Mouse (Mus musculus): ENCODE measurements around the gene Iqcn. TPM values are rescaled to one million over a fixed set of nuclear protein-coding genes. Genes with fewer than 3 reads are reported as not detected.

Gene Iqcn
- polyA plus RNA-seq, 1 experiment = 0.23 TPM

- DNase-seq (ENCODE audit: low read depth) = peak; percentile 50
- no peak for TF ChIP-seq CTCF (IDR thresholded peaks at IDR 0.05; ENCODE audit: borderline replicate concordance, extremely low read depth, insufficient read depth, insufficient read length)
Measured at GRCm38 (mm10) chr8:70758616-70759561, 55.6 kb downstream of the Iqcn start.

GRCm38 (mm10) chr8:70760350-70760749, 57.1 kb downstream of the Iqcn start:
- TF ChIP-seq CTCF (IDR thresholded peaks at IDR 0.05; ENCODE audit: borderline replicate concordance, extremely low read depth, insufficient read depth, insufficient read length) (no peak), POLR2A (IDR thresholded peaks at IDR 0.05; ENCODE audit: borderline replicate concordance, extremely low read depth, insufficient read depth, insufficient read length, poor library complexity, severe bottlenecking) (no peak)
- DNase-seq (ENCODE audit: low read depth) = no peak

- TF ChIP-seq CTCF (IDR thresholded peaks at IDR 0.05; ENCODE audit: borderline replicate concordance, extremely low read depth, insufficient read depth, insufficient read length) (no peak), POLR2A (IDR thresholded peaks at IDR 0.05; ENCODE audit: borderline replicate concordance, extremely low read depth, insufficient read depth, insufficient read length, poor library complexity, severe bottlenecking) (peak; percentile 64)
- DNase-seq (ENCODE audit: low read depth) = peak; percentile 99
Measured at GRCm38 (mm10) chr8:70760775-70761406, 57.6 kb downstream of the Iqcn start, which contains the start of gene Mpv17l2. Mpv17l2 (minus strand) TSS chr8:70760946.

- no peak for DNase-seq (ENCODE audit: low read depth)
- TF ChIP-seq POLR2A (IDR thresholded peaks at IDR 0.05; ENCODE audit: borderline replicate concordance, extremely low read depth, insufficient read depth, insufficient read length, poor library complexity, severe bottlenecking) = no peak
- TF ChIP-seq CTCF (IDR thresholded peaks at IDR 0.05; ENCODE audit: borderline replicate concordance, extremely low read depth, insufficient read depth, insufficient read length) = no peak
Measured at GRCm38 (mm10) chr8:70762118-70762517, 58.9 kb downstream of the Iqcn start.

GRCm38 (mm10) chr8:70763354-70763753, 60.1 kb downstream of the Iqcn start:
- TF ChIP-seq CTCF (IDR thresholded peaks at IDR 0.05; ENCODE audit: borderline replicate concordance, extremely low read depth, insufficient read depth, insufficient read length) = peak; percentile 82
- no peak for TF ChIP-seq POLR2A (IDR thresholded peaks at IDR 0.05; ENCODE audit: borderline replicate concordance, extremely low read depth, insufficient read depth, insufficient read length, poor library complexity, severe bottlenecking)
- DNase-seq (ENCODE audit: low read depth) = no peak

GRCm38 (mm10) chr8:70764026-70764425, 60.8 kb downstream of the Iqcn start:
- TF ChIP-seq CTCF (IDR thresholded peaks at IDR 0.05; ENCODE audit: borderline replicate concordance, extremely low read depth, insufficient read depth, insufficient read length) (no peak), POLR2A (IDR thresholded peaks at IDR 0.05; ENCODE audit: borderline replicate concordance, extremely low read depth, insufficient read depth, insufficient read length, poor library complexity, severe bottlenecking) (no peak)
- DNase-seq (ENCODE audit: low read depth) = no peak

- DNase-seq (ENCODE audit: low read depth) = no peak
- TF ChIP-seq POLR2A (IDR thresholded peaks at IDR 0.05; ENCODE audit: borderline replicate concordance, extremely low read depth, insufficient read depth, insufficient read length, poor library complexity, severe bottlenecking) = no peak
- TF ChIP-seq CTCF (IDR thresholded peaks at IDR 0.05; ENCODE audit: borderline replicate concordance, extremely low read depth, insufficient read depth, insufficient read length) = no peak
Measured at GRCm38 (mm10) chr8:70764676-70765075, 61.4 kb downstream of the Iqcn start.

GRCm38 (mm10) chr8:70765329-70765728, 62.1 kb downstream of the Iqcn start:
- TF ChIP-seq CTCF (IDR thresholded peaks at IDR 0.05; ENCODE audit: borderline replicate concordance, extremely low read depth, insufficient read depth, insufficient read length) = no peak
- TF ChIP-seq POLR2A (IDR thresholded peaks at IDR 0.05; ENCODE audit: borderline replicate concordance, extremely low read depth, insufficient read depth, insufficient read length, poor library complexity, severe bottlenecking) = no peak

GRCm38 (mm10) chr8:70765838-70766570, 62.7 kb downstream of the Iqcn start:
- no peak for DNase-seq (ENCODE audit: low read depth)
- no peak for TF ChIP-seq POLR2A (IDR thresholded peaks at IDR 0.05; ENCODE audit: borderline replicate concordance, extremely low read depth, insufficient read depth, insufficient read length, poor library complexity, severe bottlenecking)
- no peak for TF ChIP-seq CTCF (IDR thresholded peaks at IDR 0.05; ENCODE audit: borderline replicate concordance, extremely low read depth, insufficient read depth, insufficient read length)

More at GRCm38 (mm10) chr8:70765329-70765728, 62.1 kb downstream of the Iqcn start:
- no peak for DNase-seq (ENCODE audit: low read depth)

- TF ChIP-seq POLR2A (IDR thresholded peaks at IDR 0.05; ENCODE audit: borderline replicate concordance, extremely low read depth, insufficient read depth, insufficient read length, poor library complexity, severe bottlenecking) = no peak
- TF ChIP-seq CTCF (IDR thresholded peaks at IDR 0.05; ENCODE audit: borderline replicate concordance, extremely low read depth, insufficient read depth, insufficient read length) = no peak
- DNase-seq (ENCODE audit: low read depth) = peak; percentile 50
Measured at GRCm38 (mm10) chr8:70766571-70767440, 63.5 kb downstream of the Iqcn start.

Other genes with a start within 250 kb of the Iqcn start
- gene Klhl26, start 226.5 kb upstream of the Iqcn start, polyA plus RNA-seq (2012; rRNA removed) = 46.7 and 50.6 TPM in 2 replicates
- gene Tmem59l, start 216.1 kb upstream of the Iqcn start, polyA plus RNA-seq (2012; rRNA removed) = 64.8 and 68.6 TPM in 2 replicates
- gene Crlf1, start 210.3 kb upstream of the Iqcn start, polyA plus RNA-seq (2012; rRNA removed) = 1.4 and 2.5 TPM in 2 replicates
- gene Rex1bd, start 196.7 kb upstream of the Iqcn start, polyA plus RNA-seq (2012; rRNA removed) = 175 and 234 TPM in 2 replicates
- gene Uba52, start 192.7 kb upstream of the Iqcn start, polyA plus RNA-seq (2012; rRNA removed) = 1,073 and 1,241 TPM in 2 replicates
- gene Fkbp8, start 175.7 kb upstream of the Iqcn start, polyA plus RNA-seq (2012; rRNA removed) = 485 and 597 TPM in 2 replicates
- gene Kxd1, start 175.5 kb upstream of the Iqcn start, polyA plus RNA-seq (2012; rRNA removed) = 44.5 and 52.0 TPM in 2 replicates
- gene Ell, start 164.0 kb upstream of the Iqcn start, polyA plus RNA-seq (2012; rRNA removed) = 26.6 and 27.0 TPM in 2 replicates
- 165 and 231 TPM in 2 replicates for gene Isyna1, start 109.1 kb upstream of the Iqcn start, polyA plus RNA-seq (2012; rRNA removed)
- 202 and 236 TPM in 2 replicates for gene Ssbp4, start 94.6 kb upstream of the Iqcn start, polyA plus RNA-seq (2012; rRNA removed)
- 1.4 TPM in 2 replicates for gene Lrrc25, start 87.3 kb upstream of the Iqcn start, polyA plus RNA-seq (2012; rRNA removed)
- gene Gdf15, start 71.0 kb upstream of the Iqcn start, polyA plus RNA-seq (2012; rRNA removed) = 0.23 and 0.26 TPM in 2 replicates
- 80.8 and 83.7 TPM in 2 replicates for gene Pgpep1, start 43.1 kb upstream of the Iqcn start, polyA plus RNA-seq (2012; rRNA removed)
- gene Lsm4, start 30.2 kb upstream of the Iqcn start, polyA plus RNA-seq (2012; rRNA removed) = 159 and 208 TPM in 2 replicates
- 281 and 291 TPM in 2 replicates for gene Jund, start 4.5 kb upstream of the Iqcn start, polyA plus RNA-seq (2012; rRNA removed)
- gene Gm3336, start 15.1 kb downstream of the Iqcn start, polyA plus RNA-seq (2012; rRNA removed) = not detected in 2 replicates
- 0.40 and 0.58 TPM in 2 replicates for gene Pde4c, start 20.3 kb downstream of the Iqcn start, polyA plus RNA-seq (2012; rRNA removed)
- gene Rab3a, start 51.2 kb downstream of the Iqcn start, polyA plus RNA-seq (2012; rRNA removed) = 468 and 475 TPM in 2 replicates
- gene Mpv17l2, start 57.5 kb downstream of the Iqcn start, polyA plus RNA-seq (2012; rRNA removed) = 29.1 and 45.0 TPM in 2 replicates
- 150 and 161 TPM in 2 replicates for gene Pik3r2, start 73.3 kb downstream of the Iqcn start, polyA plus RNA-seq (2012; rRNA removed)
- 45.2 and 48.3 TPM in 2 replicates for gene Mast3, start 101.6 kb downstream of the Iqcn start, polyA plus RNA-seq (2012; rRNA removed)
- gene Il12rb1, start 105.0 kb downstream of the Iqcn start, polyA plus RNA-seq (2012; rRNA removed) = 0.11 and 0.14 TPM in 2 replicates
- 27.2 and 38.6 TPM in 2 replicates for gene Arrdc2, start 136.3 kb downstream of the Iqcn start, polyA plus RNA-seq (2012; rRNA removed)
- 37.8 and 38.4 TPM in 2 replicates for gene Kcnn1, start 159.8 kb downstream of the Iqcn start, polyA plus RNA-seq (2012; rRNA removed)
- gene Ccdc124, start 170.5 kb downstream of the Iqcn start, polyA plus RNA-seq (2012; rRNA removed) = 94.9 and 111 TPM in 2 replicates
- gene Slc5a5, start 189.3 kb downstream of the Iqcn start, polyA plus RNA-seq (2012; rRNA removed) = 1.2 and 1.3 TPM in 2 replicates
- gene Rpl18a, start 194.0 kb downstream of the Iqcn start, polyA plus RNA-seq (2012; rRNA removed) = 3,092 and 4,066 TPM in 2 replicates
- gene Map1s, start 202.5 kb downstream of the Iqcn start, polyA plus RNA-seq (2012; rRNA removed) = 76.8 and 80.6 TPM in 2 replicates

Measured in brain, embryonic 14.5 days (tissue).